Mouse (Mus musculus): ENCODE measurements around the gene Cfap44. TPM values are rescaled to one million over a fixed set of nuclear protein-coding genes. Genes with fewer than 3 reads are reported as not detected.

Gene Cfap44
- polyA plus RNA-seq, 1 experiment from 2014 or later, result 1.1 TPM

- Histone ChIP-seq H3K9me3 (replicated peaks; ENCODE audit: control insufficient read depth, low read length) (no peaks in the 10 kb centered on the region), H3K27ac (ENCODE audit: low read length) (no peak overlapping the region), H3K4me2 (ENCODE audit: low read depth, low read length) (no peak overlapping the region), H3K9ac (ENCODE audit: low read depth, low read length) (no peak overlapping the region), H3K4me3 (ENCODE audit: low read depth, low read length) (no peak overlapping the region), H3K4me1 (ENCODE audit: control insufficient read depth, low read depth, low read length) (no peaks in the 10 kb centered on the region), H3K36me3 (ENCODE audit: control insufficient read depth, insufficient read depth) (no peaks in the 10 kb centered on the region), H3K27me3 (ENCODE audit: control insufficient read depth, insufficient read depth, low read depth, low read length) (no peaks in the 10 kb centered on the region)
- WGBS (ENCODE audit: insufficient replicate concordance), result 27% methylated on average over 5 of the region's 5 CpGs
- no peak for ATAC-seq (ENCODE audit: low read depth)
Measured at GRCm38 (mm10) chr16:44508025-44508424, 113.4 kb downstream of the Cfap44 start.

- H3K27ac ChIP-seq (ENCODE audit: low read length), result no peak overlapping the region
- ATAC-seq (ENCODE audit: low read depth), result no peak
- 67% methylated on average over 13 of the region's 13 CpGs for WGBS (ENCODE audit: insufficient replicate concordance)
Measured at GRCm38 (mm10) chr16:44508772-44509171, 114.2 kb downstream of the Cfap44 start.

DNA sequence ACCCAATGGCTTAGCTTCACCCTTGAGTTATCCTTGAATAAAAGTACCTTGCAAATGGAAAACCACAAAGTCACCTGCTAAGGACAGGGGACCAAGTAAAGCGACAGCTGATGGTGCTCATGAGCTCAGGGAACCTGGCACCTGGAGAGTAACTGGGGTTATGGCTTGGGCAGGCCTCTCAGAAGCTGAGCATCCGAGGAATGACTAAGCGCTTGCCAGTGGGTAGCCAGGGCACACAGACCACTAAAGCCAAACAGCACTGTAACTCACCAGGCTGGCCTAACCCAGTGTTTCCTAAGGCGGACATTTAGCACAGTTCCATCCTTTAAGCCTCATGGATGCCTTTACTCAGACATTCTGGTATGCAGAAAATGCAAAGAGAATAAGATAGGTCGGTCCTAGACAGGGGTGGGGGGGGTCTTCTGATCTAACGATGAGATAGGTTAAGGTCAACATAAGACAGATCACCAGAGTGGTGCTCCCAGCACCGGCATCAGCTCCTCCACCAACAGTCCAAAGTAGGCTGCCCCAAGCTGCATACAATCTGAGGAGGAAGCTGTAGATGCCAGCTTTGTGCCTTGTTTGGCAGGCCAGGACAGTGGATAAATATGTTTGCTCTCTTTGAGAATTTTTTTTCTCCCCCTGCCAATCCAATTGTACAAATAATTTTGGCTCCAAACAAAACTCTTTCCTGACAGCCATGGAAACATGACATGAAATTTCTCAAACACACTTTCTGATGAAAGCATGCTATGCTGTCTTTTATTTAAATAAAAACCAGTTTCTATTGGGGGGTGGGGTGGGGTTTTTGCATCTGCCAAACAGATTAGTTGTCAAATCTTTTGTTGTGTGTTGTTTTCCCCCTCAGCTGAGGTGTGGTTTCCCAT, 115.1 kb downstream of the Cfap44 start:
- Histone ChIP-seq H3K4me1 (ENCODE audit: control insufficient read depth, low read depth, low read length) (no peaks in the 10 kb centered on the region), H3K4me2 (ENCODE audit: low read depth, low read length) (no peak overlapping the region), H3K27me3 (ENCODE audit: control insufficient read depth, insufficient read depth, low read depth, low read length) (no peaks in the 10 kb centered on the region), H3K36me3 (ENCODE audit: control insufficient read depth, insufficient read depth) (no peaks in the 10 kb centered on the region), H3K9ac (ENCODE audit: low read depth, low read length) (no peak overlapping the region), H3K9me3 (replicated peaks; ENCODE audit: control insufficient read depth, low read length) (no peaks in the 10 kb centered on the region), H3K4me3 (ENCODE audit: low read depth, low read length) (no peak overlapping the region), H3K27ac (ENCODE audit: low read length) (no peak overlapping the region)
- 59% methylated on average over 7 of the region's 7 CpGs for WGBS (ENCODE audit: insufficient replicate concordance)
- no peak for ATAC-seq (ENCODE audit: low read depth)

More at GRCm38 (mm10) chr16:44508772-44509171, 114.2 kb downstream of the Cfap44 start:
- H3K4me2 ChIP-seq (ENCODE audit: low read depth, low read length), result no peak overlapping the region
- H3K4me1 ChIP-seq (ENCODE audit: control insufficient read depth, low read depth, low read length), result no peaks in the 10 kb centered on the region
- H3K36me3 ChIP-seq (ENCODE audit: control insufficient read depth, insufficient read depth), result no peaks in the 10 kb centered on the region
- H3K9me3 ChIP-seq (replicated peaks; ENCODE audit: control insufficient read depth, low read length), result no peaks in the 10 kb centered on the region
- no peaks in the 10 kb centered on the region for H3K27me3 ChIP-seq (ENCODE audit: control insufficient read depth, insufficient read depth, low read depth, low read length)
- H3K4me3 ChIP-seq (ENCODE audit: low read depth, low read length), result no peak overlapping the region
- no peak overlapping the region for H3K9ac ChIP-seq (ENCODE audit: low read depth, low read length)

- H3K4me3 ChIP-seq (ENCODE audit: low read depth, low read length), result no peak overlapping the region
- no peak overlapping the region for H3K9ac ChIP-seq (ENCODE audit: low read depth, low read length)
- no peaks in the 10 kb centered on the region for H3K9me3 ChIP-seq (replicated peaks; ENCODE audit: control insufficient read depth, low read length)
- H3K36me3 ChIP-seq (ENCODE audit: control insufficient read depth, insufficient read depth), result no peaks in the 10 kb centered on the region
- WGBS (ENCODE audit: insufficient replicate concordance), result 69% methylated on average over 13 of the region's 13 CpGs
- no peak overlapping the region for H3K4me2 ChIP-seq (ENCODE audit: low read depth, low read length)
- H3K27ac ChIP-seq (ENCODE audit: low read length), result no peak overlapping the region
- H3K4me1 ChIP-seq (ENCODE audit: control insufficient read depth, low read depth, low read length), result no peaks in the 10 kb centered on the region
- H3K27me3 ChIP-seq (ENCODE audit: control insufficient read depth, insufficient read depth, low read depth, low read length), result no peaks in the 10 kb centered on the region
- no peak for ATAC-seq (ENCODE audit: low read depth)
Measured at GRCm38 (mm10) chr16:44510521-44511213, 116.1 kb downstream of the Cfap44 start.

DNA sequence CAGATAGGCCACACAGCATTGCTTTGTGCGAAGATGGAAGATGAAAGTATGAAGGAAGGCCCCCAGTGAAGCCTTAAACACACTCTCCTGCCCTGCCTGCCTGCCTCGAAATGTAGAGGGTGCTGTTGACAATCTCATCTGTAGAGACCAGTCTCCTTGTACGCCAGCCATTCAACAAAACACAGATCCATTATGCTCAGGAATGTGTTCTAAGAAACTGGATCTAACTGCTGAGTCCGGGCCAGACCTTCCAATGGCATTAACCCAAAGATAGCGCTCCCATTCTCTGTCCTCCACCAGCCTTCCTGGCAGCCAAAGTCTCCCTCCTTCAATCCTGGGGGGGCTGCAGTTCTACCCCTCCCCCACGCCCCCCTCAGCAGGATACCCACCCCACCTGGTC, 121.9 kb downstream of the Cfap44 start:
- Histone ChIP-seq H3K27ac (ENCODE audit: low read length) (no peak overlapping the region), H3K36me3 (ENCODE audit: control insufficient read depth, insufficient read depth) (no peaks in the 10 kb centered on the region), H3K4me3 (ENCODE audit: low read depth, low read length) (no peak overlapping the region), H3K9me3 (replicated peaks; ENCODE audit: control insufficient read depth, low read length) (no peaks in the 10 kb centered on the region), H3K4me1 (ENCODE audit: control insufficient read depth, low read depth, low read length) (no peaks in the 10 kb centered on the region), H3K4me2 (ENCODE audit: low read depth, low read length) (no peak overlapping the region), H3K9ac (ENCODE audit: low read depth, low read length) (no peak overlapping the region), H3K27me3 (ENCODE audit: control insufficient read depth, insufficient read depth, low read depth, low read length) (no peaks in the 10 kb centered on the region)
- no peak for ATAC-seq (ENCODE audit: low read depth)
- 54% methylated on average over 6 of the region's 6 CpGs for WGBS (ENCODE audit: insufficient replicate concordance)

DNA sequence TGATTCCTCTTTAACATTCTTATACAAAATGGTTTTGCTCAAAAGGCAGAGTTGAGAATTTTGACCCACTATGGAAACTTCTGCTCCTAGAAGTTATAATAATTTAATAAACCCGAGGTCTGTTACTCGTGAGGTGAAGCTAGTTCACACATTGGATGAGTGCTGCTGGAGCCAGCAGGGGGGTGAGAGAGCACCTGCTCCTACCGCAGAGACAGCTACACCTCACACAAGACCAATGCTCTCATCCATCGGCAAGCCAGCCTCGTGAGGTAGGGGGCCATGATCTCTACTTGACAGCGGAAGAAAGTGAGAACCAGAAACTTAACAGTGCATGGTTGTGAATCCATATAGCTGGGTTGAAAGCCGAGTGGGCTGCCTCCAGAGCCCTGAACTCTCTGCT, 129.0 kb downstream of the Cfap44 start:
- no peak for ATAC-seq (ENCODE audit: low read depth)
- 68% methylated on average over 7 of the region's 7 CpGs for WGBS (ENCODE audit: insufficient replicate concordance)
- Histone ChIP-seq H3K9ac (ENCODE audit: low read depth, low read length) (no peak overlapping the region), H3K4me3 (ENCODE audit: low read depth, low read length) (no peak overlapping the region), H3K27me3 (ENCODE audit: control insufficient read depth, insufficient read depth, low read depth, low read length) (no peaks in the 10 kb centered on the region), H3K27ac (ENCODE audit: low read length) (no peak overlapping the region), H3K36me3 (ENCODE audit: control insufficient read depth, insufficient read depth) (no peaks in the 10 kb centered on the region), H3K4me2 (ENCODE audit: low read depth, low read length) (no peak overlapping the region), H3K9me3 (replicated peaks; ENCODE audit: control insufficient read depth, low read length) (no peaks in the 10 kb centered on the region), H3K4me1 (ENCODE audit: control insufficient read depth, low read depth, low read length) (no peaks in the 10 kb centered on the region)

DNA sequence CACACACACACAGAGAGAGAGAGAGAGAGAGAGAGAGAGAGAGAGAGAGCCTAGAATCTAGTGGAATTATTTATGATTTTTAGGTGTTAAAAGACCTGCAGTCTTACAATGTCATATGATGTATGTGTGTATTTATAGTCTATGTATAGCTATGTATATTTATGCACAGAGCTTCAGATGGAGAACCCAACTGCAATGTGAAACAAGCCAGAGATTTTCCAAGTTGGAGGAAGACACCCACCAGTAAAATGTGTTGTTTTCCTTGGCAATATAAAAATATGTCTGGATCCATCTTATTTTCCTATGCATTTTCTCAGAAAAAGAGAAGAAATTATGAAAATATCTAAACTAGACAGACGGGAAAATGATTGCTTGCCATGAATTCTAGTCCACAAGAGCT, 131.4 kb downstream of the Cfap44 start:
- no peak overlapping the region for H3K9ac ChIP-seq (ENCODE audit: low read depth, low read length)
- H3K36me3 ChIP-seq (ENCODE audit: control insufficient read depth, insufficient read depth), result no peaks in the 10 kb centered on the region
- H3K4me2 ChIP-seq (ENCODE audit: low read depth, low read length), result no peak overlapping the region
- no peak overlapping the region for H3K4me3 ChIP-seq (ENCODE audit: low read depth, low read length)
- no peaks in the 10 kb centered on the region for H3K9me3 ChIP-seq (replicated peaks; ENCODE audit: control insufficient read depth, low read length)
- no peaks in the 10 kb centered on the region for H3K4me1 ChIP-seq (ENCODE audit: control insufficient read depth, low read depth, low read length)
- no peak for ATAC-seq (ENCODE audit: low read depth)
- H3K27ac ChIP-seq (ENCODE audit: low read length), result no peak overlapping the region
- no peaks in the 10 kb centered on the region for H3K27me3 ChIP-seq (ENCODE audit: control insufficient read depth, insufficient read depth, low read depth, low read length)
- WGBS (ENCODE audit: insufficient replicate concordance), result 67% methylated on average over 1 of the region's 1 CpGs

GRCm38 (mm10) chr16:44526689-44527088, 132.1 kb downstream of the Cfap44 start:
- no peaks in the 10 kb centered on the region for H3K27me3 ChIP-seq (ENCODE audit: control insufficient read depth, insufficient read depth, low read depth, low read length)
- H3K36me3 ChIP-seq (ENCODE audit: control insufficient read depth, insufficient read depth), result no peaks in the 10 kb centered on the region
- H3K4me2 ChIP-seq (ENCODE audit: low read depth, low read length), result no peak overlapping the region
- no peaks in the 10 kb centered on the region for H3K9me3 ChIP-seq (replicated peaks; ENCODE audit: control insufficient read depth, low read length)
- ATAC-seq (ENCODE audit: low read depth), result no peak
- H3K27ac ChIP-seq (ENCODE audit: low read length), result no peak overlapping the region
- 55% methylated on average over 12 of the region's 12 CpGs for WGBS (ENCODE audit: insufficient replicate concordance)
- H3K4me1 ChIP-seq (ENCODE audit: control insufficient read depth, low read depth, low read length), result no peaks in the 10 kb centered on the region
- no peak overlapping the region for H3K9ac ChIP-seq (ENCODE audit: low read depth, low read length)
- H3K4me3 ChIP-seq (ENCODE audit: low read depth, low read length), result no peak overlapping the region

Data from liver, embryonic 16.5 days (tissue).